Mouse (Mus musculus) embryonic facial prominence, embryonic 11.5 days (tissue): ENCODE results near the gene Fpgs. TPM values are rescaled to one million over a fixed set of nuclear protein-coding genes. Genes with fewer than 3 reads are reported as not detected.

Experiments
- ATAC-seq: fragments of 200-750 bp; cut with Nextera tagmentation; replicated peaks from 2 replicates; pipeline ENCODE4 v1.8.0; 2017; ENCODE audit warnings: low read depth; ENCODE audit not compliant: insufficient number of reproducible peaks, low FRiP score, low TSS enrichment
- DNase-seq: peaks from one replicate; pipeline ENCODE4 v3.0.0-alpha.2; 2015; ENCODE audit warnings: low spot score
- H3K27ac ChIP-seq: fragments of 300-500 bp; sonication (generic); replicated peaks from 2 replicates; pipeline ENCODE4 v1.5.1; 2014; ENCODE audit warnings: mild to moderate bottlenecking, low read depth, low read length, control low read depth
- H3K27me3 ChIP-seq: fragments of 300-500 bp; sonication (generic); 2 replicates; pipeline ENCODE4 v1.6.1; 2014; ENCODE audit warnings: mild to moderate bottlenecking, low read length, moderate library complexity, mixed read lengths; ENCODE audit not compliant: control insufficient read depth, insufficient read depth
- H3K36me3 ChIP-seq: fragments of 300-500 bp; sonication (generic); replicated peaks from 2 replicates; pipeline ENCODE4 v1.6.1; 2014; ENCODE audit warnings: low read depth, mild to moderate bottlenecking, low read length, moderate library complexity, mixed read lengths; ENCODE audit not compliant: control insufficient read depth, insufficient read depth
- H3K4me1 ChIP-seq: fragments of 300-500 bp; sonication (generic); 2 replicates; pipeline ENCODE4 v1.6.1; 2014; ENCODE audit warnings: low read length, mixed read lengths; ENCODE audit not compliant: control insufficient read depth, insufficient read depth
- H3K4me2 ChIP-seq: fragments of 300-500 bp; sonication (generic); 2 replicates; pipeline ENCODE4 v1.6.1; 2014; ENCODE audit warnings: low read depth, mild to moderate bottlenecking, control low read depth, low read length, moderate library complexity
- H3K4me3 ChIP-seq: fragments of 300-500 bp; sonication (generic); 2 replicates; pipeline ENCODE4 v1.5.1; 2014; ENCODE audit warnings: low read depth, low read length, control low read depth
- H3K9ac ChIP-seq: fragments of 300-500 bp; sonication (generic); replicated peaks from 2 replicates; pipeline ENCODE4 v1.6.1; 2014; ENCODE audit warnings: mild to moderate bottlenecking, control low read depth, low read length
- H3K9me3 ChIP-seq: fragments of 300-500 bp; sonication (generic); replicated peaks from 2 replicates; pipeline ENCODE4 v1.6.1; 2016; ENCODE audit warnings: mild to moderate bottlenecking, low read length, inconsistent platforms, mixed read lengths; ENCODE audit not compliant: control insufficient read depth
- WGBS: fragments of 180-500 bp; shearing (Covaris S2); extraction: QIAGEN DNeasy Blood & Tissue Kit; methylation state at CpG from one replicate; pipeline ENCODE4 v1.1.7; 2014; 5-methylcytosine and 5-hydroxymethylcytosine counted together
- polyA plus RNA-seq: library from polyadenylated mRNA; unstranded; fragments of >200 nt; fragmentation: Nextera tagmentation; extraction: Ambion mirVana; gene quantifications from 2 replicates; pipeline ENCODE4 v1.2.1, GENCODE M21; 2014

The Fpgs gene
- polyA plus RNA-seq, 1 experiment from 2014 or later: 15.6 TPM

DNA sequence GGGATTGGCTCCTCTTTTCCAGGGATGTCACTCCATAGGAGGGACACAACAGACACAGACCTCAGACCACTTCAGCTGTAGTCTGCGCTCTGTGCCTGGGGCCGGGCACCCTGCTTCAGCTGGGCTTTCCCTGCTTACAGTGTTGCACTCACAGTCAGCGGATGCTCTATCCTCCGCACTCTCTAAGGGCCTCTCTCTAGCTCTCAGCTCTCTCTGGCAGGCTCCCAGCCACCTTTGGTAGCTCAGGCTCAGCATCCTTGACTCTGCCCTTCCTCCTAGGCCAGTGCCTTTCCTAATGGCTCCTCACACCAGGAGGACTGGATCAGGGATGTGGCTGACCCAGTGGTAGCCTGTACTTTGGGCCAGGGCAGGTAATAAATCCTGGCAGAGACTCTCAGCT lies 28.0 kb upstream of the Fpgs start:
- ATAC-seq (no peak), DNase-seq (no peak)
- no peaks in the 10 kb centered on the region for H3K36me3 ChIP-seq
- H3K27ac ChIP-seq: 0 out of 2 replicates have a peak overlapping the region, but pooled peaks have one; percentile 77
- no peak overlapping the region for H3K4me3 ChIP-seq
- H3K27me3 ChIP-seq: no peaks in the 10 kb centered on the region
- no peak overlapping the region for H3K9ac ChIP-seq
- H3K4me1 ChIP-seq: peaks cover 16% of the 10 kb centered on the region
- 54% methylated on average over 4 of the region's 4 CpGs for WGBS
- no peaks in the 10 kb centered on the region for H3K9me3 ChIP-seq
- H3K4me2 ChIP-seq: no peak overlapping the region

DNA sequence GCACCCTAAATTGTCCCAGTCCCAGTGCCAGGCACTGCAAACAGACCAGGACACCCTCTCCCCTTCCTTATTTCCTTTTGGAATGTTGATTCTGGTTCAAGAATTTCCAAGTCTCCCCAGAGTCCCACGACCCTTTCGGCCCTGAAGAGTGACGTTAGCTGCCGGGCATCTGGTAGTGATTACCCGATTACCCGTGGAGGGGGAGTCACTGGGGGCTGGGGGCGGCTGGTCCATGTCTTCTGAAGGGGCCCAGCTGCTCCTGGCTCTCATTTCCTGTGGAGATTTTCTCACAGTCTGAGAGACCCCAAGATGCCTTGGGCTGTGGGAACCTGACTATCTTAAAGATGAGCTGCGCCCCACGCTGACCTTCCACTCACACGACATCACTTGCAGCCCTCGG lies 26.9 kb upstream of the Fpgs start:
- Histone ChIP-seq H3K36me3 (no peaks in the 10 kb centered on the region), H3K27me3 (no peaks in the 10 kb centered on the region), H3K4me1 (peaks cover 16% of the 10 kb centered on the region), H3K4me2 (peak overlapping the region; percentile 35), H3K9me3 (no peaks in the 10 kb centered on the region), H3K4me3 (no peak overlapping the region), H3K27ac (peak overlapping the region; percentile 77), H3K9ac (peak overlapping the region; percentile 18; the same call in 1 of the 2 replicates)
- peak; percentile 24; the same call in 1 of the 2 replicates for ATAC-seq
- 19% methylated on average over 11 of the region's 11 CpGs for WGBS
- peak; percentile 92 for DNase-seq

DNA sequence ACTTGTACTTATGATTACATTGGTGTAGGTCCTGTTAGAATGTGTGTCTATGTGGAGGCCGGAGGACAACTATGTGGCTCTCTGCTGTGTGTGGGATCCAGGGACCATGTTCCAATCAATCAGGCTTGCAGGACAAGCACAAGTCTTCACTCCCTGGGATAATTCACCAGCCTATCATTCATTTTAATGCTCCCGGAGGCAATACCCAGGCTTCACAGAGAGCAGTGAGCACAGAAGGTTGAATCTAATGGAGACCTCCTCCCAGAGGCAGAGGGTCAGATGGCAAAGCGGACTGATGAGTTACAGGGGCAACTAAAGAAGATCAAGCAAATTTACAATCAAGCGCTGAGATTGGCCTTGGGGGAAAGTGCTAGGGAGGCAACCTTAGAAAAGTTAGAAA lies 25.6 kb upstream of the Fpgs start:
- Histone ChIP-seq H3K27ac (peak overlapping the region; percentile 52), H3K36me3 (no peaks in the 10 kb centered on the region), H3K27me3 (no peaks in the 10 kb centered on the region), H3K4me3 (no peak overlapping the region), H3K4me1 (peaks cover 13% of the 10 kb centered on the region), H3K9ac (no peak overlapping the region; the same call in 1 of the 2 replicates), H3K4me2 (no peak overlapping the region), H3K9me3 (no peaks in the 10 kb centered on the region)
- DNase-seq (no peak), ATAC-seq (no peak)
- 49% methylated on average over 4 of the region's 4 CpGs for WGBS

- peaks cover 13% of the 10 kb centered on the region for H3K4me1 ChIP-seq
- no peak for ATAC-seq
Observed at GRCm38 (mm10) chr2:32728463-32728862, 24.5 kb upstream of the Fpgs start.

GRCm38 (mm10) chr2:32727435-32727834 lies 23.5 kb upstream of the Fpgs start:
- no peak overlapping the region for H3K27ac ChIP-seq
- DNase-seq (peak; percentile 98), ATAC-seq (peak; percentile 91)
- H3K4me1 ChIP-seq: peaks cover 13% of the 10 kb centered on the region
- WGBS: 0% methylated on average over 16 of the region's 16 CpGs
- no peaks in the 10 kb centered on the region for H3K36me3 ChIP-seq
- peak overlapping the region; percentile 39 for H3K4me2 ChIP-seq
- no peaks in the 10 kb centered on the region for H3K9me3 ChIP-seq
- H3K27me3 ChIP-seq: no peaks in the 10 kb centered on the region
- peak overlapping the region; percentile 30 for H3K4me3 ChIP-seq
- H3K9ac ChIP-seq: no peak overlapping the region

More at GRCm38 (mm10) chr2:32728463-32728862, 24.5 kb upstream of the Fpgs start:
- no peak for DNase-seq
- Histone ChIP-seq H3K4me3 (peak overlapping the region; percentile 23), H3K9me3 (no peaks in the 10 kb centered on the region), H3K36me3 (no peaks in the 10 kb centered on the region), H3K9ac (peak overlapping the region; percentile 30; the same call in 1 of the 2 replicates), H3K27ac (no peak overlapping the region; the same call in 1 of the 2 replicates), H3K4me2 (peak overlapping the region; percentile 34), H3K27me3 (no peaks in the 10 kb centered on the region)
- 46% methylated on average over 7 of the region's 7 CpGs for WGBS

- Histone ChIP-seq H3K9me3 (no peaks in the 10 kb centered on the region), H3K4me1 (peaks cover 10% of the 10 kb centered on the region), H3K27ac (no peak overlapping the region), H3K4me3 (no peak overlapping the region), H3K4me2 (no peak overlapping the region), H3K27me3 (no peaks in the 10 kb centered on the region), H3K9ac (no peak overlapping the region), H3K36me3 (no peaks in the 10 kb centered on the region)
- WGBS: 82% methylated on average over 16 of the region's 16 CpGs
- DNase-seq: no peak
- ATAC-seq: no peak
Observed at GRCm38 (mm10) chr2:32724832-32725790, 21.2 kb upstream of the Fpgs start.

- WGBS: 86% methylated on average over 4 of the region's 4 CpGs
- no peaks in the 10 kb centered on the region for H3K9me3 ChIP-seq
- H3K4me1 ChIP-seq: peaks cover 10% of the 10 kb centered on the region; the same call in 1 of the 2 replicates
- no peaks in the 10 kb centered on the region for H3K27me3 ChIP-seq
- ATAC-seq: no peak
- DNase-seq: no peak
- no peaks in the 10 kb centered on the region for H3K36me3 ChIP-seq
- H3K9ac ChIP-seq: no peak overlapping the region
- no peak overlapping the region for H3K4me3 ChIP-seq
- H3K4me2 ChIP-seq: no peak overlapping the region
- no peak overlapping the region for H3K27ac ChIP-seq
Observed at GRCm38 (mm10) chr2:32724149-32724548, 20.2 kb upstream of the Fpgs start.

DNA sequence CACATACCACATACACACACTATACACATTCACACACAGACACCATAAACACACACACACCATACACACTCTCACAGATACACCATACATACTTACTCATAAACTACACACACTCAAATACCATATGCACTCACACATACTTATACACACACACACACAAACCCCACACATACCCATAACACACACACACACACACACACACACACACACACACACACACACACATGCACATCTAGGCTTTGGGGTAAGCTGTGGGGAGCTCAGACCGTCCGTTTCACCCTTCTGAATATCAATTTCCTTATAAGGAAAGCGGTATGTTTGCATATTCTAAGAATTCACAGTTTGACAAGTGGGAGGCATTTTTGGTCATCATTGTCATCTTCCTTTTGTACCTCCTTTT lies 18.6 kb upstream of the Fpgs start:
- Histone ChIP-seq H3K27ac (no peak overlapping the region), H3K36me3 (no peaks in the 10 kb centered on the region), H3K4me2 (no peak overlapping the region), H3K4me3 (no peak overlapping the region), H3K27me3 (no peaks in the 10 kb centered on the region), H3K4me1 (peaks cover 5% of the 10 kb centered on the region; the same call in 1 of the 2 replicates), H3K9ac (no peak overlapping the region), H3K9me3 (no peaks in the 10 kb centered on the region)
- ATAC-seq (no peak), DNase-seq (no peak)
- 84% methylated on average over 3 of the region's 3 CpGs for WGBS
